Mouse (Mus musculus): ENCODE measurements around the gene Cbfa2t3.

Cbfa2t3 gene

DNA sequence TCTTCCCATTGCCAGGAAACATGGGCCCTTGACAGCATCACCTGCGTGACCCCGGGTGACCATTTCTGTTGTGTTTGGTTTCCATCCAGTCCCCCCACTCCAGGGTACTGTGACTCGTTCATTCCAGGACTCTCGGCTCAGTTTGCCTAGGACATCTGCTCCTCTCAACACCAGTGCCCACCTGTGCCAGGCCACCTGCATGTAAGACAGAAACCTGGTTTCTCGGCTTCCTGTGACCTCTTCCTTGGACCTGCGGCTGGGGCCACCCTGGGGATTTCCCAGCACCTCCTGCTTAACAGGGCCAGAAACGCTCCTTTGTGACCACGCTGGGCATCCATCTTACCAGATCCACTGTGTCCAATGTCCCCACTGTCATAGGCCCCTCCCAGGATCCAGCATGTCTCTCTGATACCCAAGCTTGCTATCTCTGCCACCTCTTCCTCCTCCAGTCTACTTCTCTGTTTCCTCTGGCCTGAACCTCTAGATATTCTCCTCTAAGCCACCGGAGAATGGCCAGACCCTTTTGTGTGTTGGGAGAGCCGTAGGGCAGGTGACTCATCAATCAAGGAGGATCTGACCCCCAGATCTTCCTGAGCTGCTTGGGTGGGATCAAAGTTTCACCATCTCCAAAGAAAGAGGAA is 19.1 kb upstream of the Cbfa2t3 start:
- DNase-seq (ENCODE audit: low spot score in 2 of 2), result no peak

DNA sequence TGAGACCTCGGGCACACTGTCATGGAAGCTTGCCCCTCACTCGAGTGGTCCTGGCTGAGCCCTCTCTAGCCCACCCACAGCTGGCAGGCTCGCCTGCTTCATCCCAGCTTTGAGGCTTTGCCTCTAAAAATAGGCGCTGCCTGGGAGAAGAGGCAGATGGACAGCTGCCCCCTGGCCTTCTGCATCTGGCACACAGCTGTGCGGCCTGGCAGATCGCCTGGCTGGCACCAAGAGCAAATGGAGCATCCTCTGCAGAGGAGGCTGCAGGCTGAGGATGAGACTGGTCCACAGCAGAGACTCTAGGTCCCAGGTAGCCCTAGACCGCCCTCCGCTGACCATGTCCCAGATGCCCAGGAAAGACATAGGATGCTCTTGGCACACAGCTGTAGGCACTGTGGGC is 17.7 kb upstream of the Cbfa2t3 start:
- no peak for DNase-seq (ENCODE audit: low spot score in 2 of 2)

DNA sequence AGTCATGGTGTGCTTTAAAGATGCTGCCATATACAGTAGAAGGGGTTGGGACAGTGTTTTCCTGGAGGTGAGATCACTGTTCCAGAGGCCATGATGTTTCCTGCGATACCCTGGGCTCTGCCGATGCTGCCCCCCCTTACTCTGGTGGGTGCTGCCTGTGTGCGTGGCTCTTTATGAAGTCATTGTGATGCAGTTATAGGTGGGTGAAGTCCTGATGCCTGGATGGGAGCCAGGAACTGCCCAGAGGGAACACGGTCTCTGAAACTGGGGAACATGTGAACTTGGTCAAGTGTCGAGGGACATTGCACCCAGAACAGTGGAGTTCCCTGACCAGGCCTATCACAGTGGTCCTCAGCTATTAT is 14.2 kb upstream of the Cbfa2t3 start:
- DNase-seq (ENCODE audit: low spot score in 2 of 2), result no peak

DNA sequence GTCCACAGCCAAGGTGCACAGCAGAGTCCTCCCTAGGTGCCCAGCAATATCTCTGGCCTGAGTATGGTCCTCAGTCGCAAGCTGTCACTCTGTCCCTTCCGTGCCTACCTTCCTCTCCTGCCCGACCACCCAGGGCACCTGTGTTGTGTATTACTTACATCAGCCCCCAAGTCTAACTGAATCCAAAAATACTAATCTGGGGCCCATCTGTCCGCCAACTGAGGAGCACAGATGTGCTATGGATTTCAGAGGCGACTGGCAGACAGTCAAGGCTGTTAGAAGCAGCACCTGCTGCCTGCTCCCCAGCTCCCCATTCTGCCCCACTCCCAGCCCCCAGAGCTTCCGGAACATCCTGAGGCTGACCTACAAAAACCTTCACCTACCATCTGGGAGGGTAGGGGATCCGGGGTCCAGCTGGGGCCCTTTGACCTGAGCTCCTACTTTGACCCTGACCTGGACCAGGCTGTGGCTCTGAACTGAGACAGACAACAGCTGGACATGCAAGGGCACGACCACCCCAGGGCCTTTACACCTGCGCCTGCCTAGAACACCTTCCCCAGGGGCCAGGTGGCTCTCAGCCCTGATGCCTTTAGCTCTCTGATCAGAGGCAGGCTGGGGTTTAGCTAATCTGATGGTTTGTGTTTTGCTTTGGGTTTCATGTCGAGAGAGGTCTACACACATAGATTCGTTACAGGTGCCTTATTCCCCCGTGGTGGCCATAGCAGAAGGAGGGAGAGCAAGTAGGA is 13.7 kb upstream of the Cbfa2t3 start:
- no peak for DNase-seq (ENCODE audit: low spot score in 2 of 2)

DNA sequence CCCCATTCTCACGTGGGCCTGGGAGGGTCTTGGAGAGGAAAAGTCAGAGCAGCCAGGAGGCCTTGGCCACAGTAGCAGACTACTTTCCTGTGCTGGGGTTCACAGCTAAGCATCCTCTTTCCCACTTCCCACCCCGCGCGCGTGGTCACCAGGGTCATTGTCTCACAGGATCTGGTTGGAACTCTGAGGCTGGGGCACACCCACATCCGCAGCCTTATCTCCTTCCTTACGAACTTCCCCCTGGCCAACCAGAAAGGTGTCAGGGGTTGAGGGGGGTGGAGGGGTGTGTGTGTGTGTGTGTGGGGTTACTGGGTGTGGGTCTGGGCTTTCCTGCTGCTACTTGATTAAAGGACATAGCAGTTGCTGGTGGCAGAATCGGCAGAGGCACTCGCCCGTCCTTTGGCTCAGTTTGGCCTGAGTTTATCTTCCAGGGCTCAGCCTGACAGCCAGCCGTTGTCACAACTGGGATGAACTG is 13.0 kb upstream of the Cbfa2t3 start:
- DNase-seq (ENCODE audit: low spot score in 2 of 2), result no peak

DNA sequence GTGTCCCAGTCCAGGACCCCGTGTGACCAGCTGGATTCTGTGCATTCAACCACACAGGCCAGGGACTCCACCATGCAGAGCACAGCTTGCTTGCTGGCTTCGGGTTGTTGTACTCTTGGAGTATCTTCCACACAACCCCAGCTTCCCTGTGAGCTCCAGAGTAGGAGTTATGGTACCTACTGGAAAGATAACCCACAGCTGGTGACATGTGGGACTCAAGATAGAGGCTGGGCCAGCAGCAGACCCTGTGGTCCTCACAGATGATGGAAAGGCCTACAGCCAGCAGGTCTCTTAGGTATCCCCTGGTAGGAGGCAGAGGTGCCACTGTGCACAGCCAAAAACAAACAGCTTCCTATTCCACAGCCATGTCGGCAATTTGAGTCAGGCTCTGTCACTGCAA is 12.6 kb upstream of the Cbfa2t3 start:
- DNase-seq (ENCODE audit: low spot score in 2 of 2), result no peak

DNA sequence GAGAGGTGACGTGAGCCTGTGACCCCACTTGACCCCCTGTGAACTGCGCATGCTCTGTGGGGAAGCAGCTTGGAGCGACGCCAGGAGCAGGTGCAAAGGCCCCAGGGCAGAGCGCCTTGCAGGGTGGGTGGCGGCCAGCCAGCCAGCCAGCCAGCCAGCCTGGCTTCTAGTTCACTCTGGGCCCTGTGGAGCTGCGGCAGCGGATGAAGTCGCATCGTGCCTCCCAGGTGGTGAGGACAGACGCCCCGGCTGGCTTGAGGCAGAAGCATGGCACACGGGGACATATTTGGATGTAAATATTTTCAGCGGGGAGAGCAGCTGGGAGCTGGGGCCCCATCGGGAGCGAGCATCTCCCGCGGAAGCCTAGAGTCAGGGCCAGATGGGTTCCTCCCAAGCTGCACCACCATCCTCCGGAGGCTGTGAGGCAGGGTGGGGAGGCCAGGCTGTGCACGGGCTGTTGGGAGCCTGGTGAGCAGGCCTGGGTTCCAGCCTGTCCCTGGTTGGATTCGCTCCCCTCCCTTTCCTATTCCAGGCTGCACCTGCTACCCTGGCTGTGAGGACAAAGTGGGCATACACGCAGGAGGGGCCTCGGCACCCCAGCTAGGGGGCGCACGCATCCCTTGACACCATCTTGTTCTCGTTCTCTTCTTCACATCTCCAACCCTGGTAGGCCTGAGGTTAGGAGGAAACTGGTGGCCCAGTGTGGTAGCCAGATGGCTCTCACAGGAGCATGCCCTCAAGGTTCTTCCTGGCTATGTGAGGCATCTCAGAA is 10.6 kb upstream of the Cbfa2t3 start:
- no peak for DNase-seq (ENCODE audit: low spot score in 2 of 2)

DNA sequence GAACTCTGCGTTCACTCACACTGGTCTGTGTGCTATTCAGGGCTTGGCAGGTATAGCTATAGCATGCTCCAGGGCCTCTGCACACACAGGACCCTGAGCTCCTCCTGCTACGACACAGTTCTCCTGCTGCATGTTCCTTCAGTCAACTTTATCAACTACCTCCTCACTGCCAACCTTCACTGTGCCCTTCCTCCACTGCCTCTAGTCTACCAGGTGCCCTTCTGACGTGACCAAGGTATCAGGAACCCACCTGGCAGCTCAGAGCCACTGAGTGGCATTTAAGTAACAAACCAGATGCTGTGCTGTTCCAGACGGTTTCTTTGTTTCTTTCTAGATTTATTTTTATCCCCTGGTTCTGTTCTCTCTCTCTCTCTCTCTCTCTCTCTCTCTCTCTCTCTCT is 8.3 kb upstream of the Cbfa2t3 start:
- no peak for DNase-seq (ENCODE audit: low spot score in 2 of 2)

DNA sequence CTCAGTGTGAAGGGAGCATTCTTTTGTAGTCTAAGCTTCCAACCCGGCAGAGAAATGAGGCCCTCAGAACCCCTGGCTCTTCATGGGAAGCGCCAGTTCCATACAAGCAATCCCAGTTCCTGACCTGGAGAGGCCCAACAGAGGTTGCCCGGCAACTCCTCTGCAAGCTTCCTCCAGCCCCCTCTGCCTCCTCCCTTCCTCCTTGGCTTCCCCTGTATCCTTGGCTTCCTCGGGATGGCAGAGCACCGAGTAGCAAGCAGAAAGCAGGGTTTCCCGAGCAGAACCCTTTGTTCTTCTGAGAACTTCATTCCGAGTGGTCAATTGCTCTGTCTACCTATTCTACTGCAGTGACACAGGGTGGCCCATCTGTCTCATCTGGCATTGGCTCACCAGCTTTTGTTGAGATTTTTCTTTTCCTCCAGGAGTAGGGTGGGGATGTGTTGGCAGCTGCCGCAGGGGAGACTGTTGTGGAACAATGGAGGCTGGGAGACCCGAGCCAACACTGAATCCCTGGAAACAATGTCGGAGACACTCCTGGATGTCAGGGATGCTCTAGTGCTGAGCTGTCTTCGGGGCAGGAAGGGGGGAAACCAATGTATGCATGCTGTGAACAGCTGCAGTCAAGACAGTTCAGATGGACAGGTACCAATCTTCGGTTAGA is 7.1 kb upstream of the Cbfa2t3 start:
- no peak for DNase-seq (ENCODE audit: low spot score in 2 of 2)

DNA sequence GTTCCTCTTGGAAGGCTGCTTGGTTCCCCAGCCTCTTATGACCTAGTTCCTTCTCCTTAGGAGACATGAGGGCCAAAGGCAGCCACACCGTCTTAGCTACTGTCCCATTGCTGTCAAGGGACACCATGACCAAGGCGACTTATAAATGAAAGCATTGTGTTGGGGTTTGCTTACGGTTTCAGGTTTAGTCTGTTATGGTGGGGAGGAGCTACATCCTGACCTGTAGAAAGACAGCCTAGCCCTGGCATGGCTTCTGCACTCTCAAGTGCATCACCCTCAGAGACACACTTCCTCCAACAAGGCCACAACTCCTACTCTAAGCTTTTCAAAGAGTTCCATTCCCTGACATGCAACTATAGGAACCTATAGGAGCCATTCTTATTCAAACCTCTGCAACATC is 5.7 kb upstream of the Cbfa2t3 start:
- no peak for DNase-seq (ENCODE audit: low spot score in 2 of 2)

DNA sequence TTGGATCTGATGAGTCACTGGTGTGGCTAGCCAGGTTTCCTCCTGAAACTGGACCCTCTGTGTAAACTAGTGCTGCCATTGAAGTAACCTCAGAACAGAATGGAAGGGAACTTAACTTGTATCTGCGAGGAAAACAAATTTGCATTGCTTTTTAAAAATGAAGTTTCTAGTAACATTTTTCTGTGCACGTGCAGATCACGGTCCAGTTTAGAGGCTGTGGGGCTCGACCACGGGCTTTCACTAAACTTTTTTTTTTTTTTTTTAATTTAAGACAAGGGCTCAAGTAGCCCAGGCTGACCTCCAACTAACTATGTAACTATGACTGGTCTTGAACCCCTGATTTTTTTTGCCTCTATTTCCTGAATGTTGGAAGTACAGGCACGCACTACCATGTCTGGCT is 4.0 kb upstream of the Cbfa2t3 start:
- no peak for DNase-seq (ENCODE audit: low spot score in 2 of 2)

DNA sequence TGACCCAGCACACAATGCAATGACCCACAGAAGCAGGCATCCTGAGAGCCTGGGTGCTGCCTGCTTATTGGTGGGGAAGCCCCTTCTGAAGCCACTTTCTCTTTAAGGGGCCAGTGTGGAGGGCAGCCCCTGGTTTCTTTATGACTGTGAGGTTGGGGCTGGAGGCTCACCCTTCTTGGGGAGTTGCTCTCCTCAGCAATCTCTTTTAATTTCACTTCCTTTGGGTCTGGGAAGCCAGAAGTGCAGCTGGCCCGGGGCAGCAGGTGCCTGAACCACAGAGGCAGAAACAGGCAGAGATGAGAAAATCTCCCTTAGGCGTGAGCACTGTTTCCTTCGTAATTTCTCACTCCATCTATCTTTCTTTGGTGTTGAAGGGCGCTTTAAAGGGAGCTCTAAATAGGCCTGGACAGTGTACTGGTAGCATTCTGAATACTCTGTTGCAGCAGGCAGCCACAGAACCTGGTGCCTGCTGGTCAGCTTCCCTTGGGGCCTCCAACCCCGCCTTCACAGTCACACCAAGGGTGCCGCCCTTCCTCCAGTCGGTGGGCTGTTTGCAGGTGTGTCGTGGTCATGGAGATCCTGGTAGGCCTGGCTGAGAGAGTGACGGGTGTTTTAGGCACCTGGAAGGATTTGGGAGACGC is 3.5 kb upstream of the Cbfa2t3 start:
- no peak for DNase-seq (ENCODE audit: low spot score in 2 of 2)

DNA sequence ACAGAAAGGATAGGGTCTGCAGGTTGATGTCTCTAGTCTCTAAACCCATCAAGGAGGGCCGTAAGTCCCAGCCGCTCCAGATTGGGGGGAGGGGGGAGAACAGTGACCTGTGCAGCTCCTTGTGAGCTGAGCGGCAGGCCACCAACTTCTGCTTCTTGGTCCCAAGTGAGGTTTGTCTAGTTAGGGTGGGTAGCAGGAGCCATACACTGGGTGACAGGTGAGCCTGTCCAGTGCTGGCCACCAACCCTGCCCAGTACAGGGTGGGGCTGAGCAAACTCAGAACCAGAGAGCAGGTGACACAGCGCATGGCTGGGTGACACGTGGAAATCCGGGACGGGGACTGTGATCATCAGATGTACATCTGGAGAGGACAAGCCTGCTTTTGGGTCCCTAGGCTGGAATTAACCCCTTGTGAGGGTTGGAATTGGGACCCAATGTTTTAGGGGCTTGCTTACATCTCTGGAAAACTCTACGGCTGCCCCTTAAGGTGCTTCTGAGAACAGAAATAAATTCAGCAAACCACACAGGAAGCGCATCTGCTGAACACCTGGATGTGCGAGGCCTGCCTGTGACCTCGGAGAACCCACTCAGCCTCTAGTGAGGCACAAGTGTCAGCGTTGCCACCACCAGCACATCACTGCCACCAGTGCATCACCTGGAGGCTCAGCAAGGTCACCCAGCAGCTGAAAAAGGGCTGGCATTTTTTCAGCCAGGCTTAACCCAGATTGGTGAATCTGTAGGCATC is 2.7 kb upstream of the Cbfa2t3 start:
- DNase-seq (ENCODE audit: low spot score in 2 of 2), result no peak

DNA sequence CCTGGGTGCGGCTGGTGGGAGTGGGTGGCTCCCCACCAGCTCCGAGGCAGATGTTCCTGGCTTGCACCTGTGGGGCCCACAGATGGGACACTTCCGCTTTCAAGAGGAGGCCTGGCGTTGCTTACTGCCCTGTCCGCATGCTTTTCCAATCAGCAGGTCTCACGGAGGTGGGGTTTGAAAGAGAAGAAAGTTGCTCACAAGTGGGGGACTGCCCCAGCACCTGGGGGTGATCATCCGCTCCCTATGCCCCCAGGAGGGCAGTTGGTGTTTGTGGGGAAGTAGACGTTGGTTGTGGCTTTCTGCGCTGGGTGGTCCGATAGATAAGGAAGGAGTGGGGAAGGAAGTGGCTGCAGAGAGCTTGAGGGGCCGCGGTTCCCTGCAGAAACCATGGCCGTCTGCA is 1.7 kb upstream of the Cbfa2t3 start:
- no peak for DNase-seq (ENCODE audit: low spot score in 2 of 2)

DNA sequence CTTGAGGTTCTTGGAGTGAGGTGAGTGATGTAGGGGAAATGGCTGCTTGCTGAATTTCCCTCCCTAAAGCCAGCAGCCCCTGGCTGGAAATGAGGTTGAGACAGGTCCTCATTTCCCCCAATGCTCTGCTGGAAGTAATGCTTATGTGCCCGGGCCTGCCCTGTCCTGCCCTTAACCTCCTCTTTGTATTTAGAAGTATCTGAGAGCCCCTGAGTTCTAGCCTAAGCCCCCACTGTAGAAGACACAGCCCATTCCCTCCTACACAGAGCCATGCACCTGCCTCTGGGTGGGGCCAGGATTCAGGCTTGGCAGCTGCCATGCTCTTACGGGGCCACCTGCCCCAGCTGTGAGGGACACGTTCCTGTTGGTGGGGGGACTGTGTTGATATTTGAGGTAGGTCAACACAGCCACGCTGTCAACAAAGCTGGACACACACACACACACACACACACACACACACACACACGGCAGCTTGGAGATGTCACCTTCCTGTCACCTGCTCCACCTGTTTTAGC is 598 bp downstream of the Cbfa2t3 start:
- no peak for DNase-seq (ENCODE audit: low spot score in 2 of 2)

DNA sequence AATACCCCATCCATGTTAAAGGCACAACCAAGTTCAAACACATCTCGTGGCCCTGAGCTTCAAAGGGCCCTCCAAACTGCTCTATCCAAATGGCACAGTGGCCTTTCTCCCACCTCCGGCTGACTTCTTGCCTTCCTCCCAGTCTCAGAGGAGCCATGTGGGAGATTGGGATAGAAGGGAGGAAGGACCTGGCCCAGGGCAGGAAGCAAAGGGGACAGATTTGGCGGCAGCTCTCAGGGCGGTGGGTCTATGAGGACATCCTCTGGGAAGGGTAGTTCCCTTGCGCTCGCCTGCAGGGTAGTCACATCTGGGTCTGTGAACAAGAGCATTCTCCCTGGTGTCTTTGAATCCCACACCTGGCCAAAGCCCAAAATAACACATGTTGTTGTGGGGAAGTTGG is 1.3 kb downstream of the Cbfa2t3 start:
- no peak for DNase-seq (ENCODE audit: low spot score in 2 of 2)

DNA sequence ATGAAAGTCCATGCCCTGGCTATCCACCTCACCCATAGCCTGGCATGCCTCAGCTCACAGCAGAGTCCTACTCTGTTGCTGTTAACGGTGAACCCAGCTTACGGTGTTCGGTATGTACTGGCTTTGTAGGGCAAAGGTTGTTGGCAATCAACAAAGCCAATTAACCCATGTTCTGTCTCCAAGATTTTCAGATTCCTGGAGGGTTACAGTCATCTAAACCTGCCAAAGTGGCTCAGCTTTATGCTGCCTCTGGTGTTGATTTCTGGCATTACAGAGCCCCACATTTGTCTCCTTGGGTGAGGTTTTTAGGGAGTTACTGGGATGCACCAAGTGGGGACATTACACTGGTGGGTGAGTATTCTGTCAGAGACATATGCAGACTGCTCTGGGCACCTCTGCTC is 1.7 kb downstream of the Cbfa2t3 start:
- no peak for DNase-seq (ENCODE audit: low spot score in 2 of 2)

DNA sequence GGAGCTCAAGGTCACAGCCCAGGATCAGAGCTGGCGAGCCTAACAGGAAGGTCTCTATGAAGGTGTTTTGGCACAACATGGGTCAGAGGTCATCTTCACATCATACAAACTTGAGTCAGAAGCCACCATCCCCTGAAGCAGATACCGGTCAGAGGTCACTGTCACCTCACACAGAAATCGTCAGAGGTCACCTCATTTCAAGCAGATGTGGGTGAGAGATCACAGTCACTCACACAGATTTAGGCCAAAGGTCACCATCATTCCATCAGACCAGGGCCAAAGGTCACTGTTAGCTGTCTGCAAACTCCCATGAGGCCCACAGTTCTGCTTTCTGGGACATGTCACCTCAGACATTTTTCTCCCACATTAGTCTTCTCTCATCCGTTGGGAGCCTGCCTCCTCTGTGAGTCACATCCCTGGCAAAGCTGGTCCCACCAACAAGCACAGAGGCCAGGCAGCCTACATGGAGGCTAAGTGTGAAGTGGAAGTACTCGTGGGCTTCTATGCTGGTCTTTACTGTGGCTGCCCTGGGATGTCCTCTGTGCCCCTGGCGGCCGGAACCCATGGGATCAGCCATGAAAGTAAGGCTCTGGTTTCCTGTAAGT is 3.4 kb downstream of the Cbfa2t3 start:
- DNase-seq (ENCODE audit: low spot score in 2 of 2), result no peak

DNA sequence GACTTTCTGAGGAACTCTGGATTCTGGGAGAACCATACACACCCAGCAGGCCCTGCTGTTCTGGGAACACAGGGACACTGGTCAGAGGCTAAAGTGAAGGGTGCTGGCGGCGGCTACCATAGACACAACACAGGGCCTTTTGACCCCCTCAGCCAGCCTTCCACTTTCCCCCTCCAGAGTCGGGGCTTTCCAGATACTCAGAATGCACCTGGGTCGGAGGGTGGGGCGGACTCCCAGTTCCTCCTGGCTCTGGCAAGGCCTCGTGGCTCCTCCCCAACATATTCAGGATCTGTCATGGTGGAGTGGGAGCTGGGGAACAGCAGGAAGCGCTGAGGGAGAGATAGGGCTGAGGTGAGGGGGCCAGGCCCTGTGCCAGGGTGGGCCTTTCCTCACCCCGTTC is 6.8 kb downstream of the Cbfa2t3 start:
- DNase-seq (ENCODE audit: low spot score in 2 of 2), result no peak

DNA sequence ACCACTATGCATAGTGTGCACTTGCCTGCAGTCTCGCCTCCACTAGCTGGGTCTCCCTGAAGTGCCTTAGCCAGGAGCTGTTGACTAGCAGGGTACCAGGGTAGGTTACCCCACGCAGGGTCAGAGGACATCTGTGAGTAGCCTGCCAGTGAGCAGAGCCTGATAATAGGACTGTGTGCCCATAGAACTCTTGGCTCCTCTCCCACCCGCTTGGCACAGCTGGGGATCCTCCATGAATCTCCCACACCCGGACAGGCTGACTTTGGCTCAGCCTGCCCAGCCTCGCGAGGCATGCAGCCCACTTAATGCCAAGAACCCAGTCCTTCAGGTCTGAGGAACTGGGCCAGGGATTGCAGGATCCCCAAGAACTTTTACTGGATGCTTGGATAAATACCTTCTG is 7.9 kb downstream of the Cbfa2t3 start:
- no peak for DNase-seq (ENCODE audit: low spot score in 2 of 2)

DNA sequence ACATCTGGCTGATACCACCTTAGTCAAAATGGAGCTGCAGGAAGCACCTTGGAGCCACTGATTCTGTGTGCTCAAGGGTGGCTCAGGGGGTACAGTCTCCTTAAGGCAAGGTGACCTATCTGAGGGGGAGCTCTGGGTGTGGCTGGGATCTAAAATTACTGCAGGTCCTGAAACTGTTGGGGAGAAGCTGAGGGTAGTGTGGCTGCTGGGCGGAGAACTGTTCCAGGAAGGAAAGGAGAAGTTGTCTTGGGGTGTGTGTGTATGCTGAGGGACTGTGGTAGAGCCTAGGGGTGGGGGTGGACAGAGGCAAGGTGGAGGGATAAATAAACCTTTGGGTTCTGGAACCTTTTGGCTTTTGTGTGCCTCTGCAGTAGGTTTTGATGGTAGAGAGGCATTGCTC is 9.6 kb downstream of the Cbfa2t3 start:
- DNase-seq (ENCODE audit: low spot score in 2 of 2), result no peak

Data from urinary bladder, adult 18-20 months (tissue).